Mouse (Mus musculus) erythroid progenitor cell, adult 5-6 weeks (primary cell): ENCODE results near the gene Setdb2. TPM values are rescaled to one million over a fixed set of nuclear protein-coding genes. Genes with fewer than 3 reads are reported as not detected.
"Not testable (repeated sequence)": the region's sequence is repeated elsewhere in the genome, so short reads cannot be mapped to it uniquely, and the experiment has no call there.

Source experiments
- ATAC-seq: replicated peaks from 2 replicates; pipeline ENCODE4 v1.8.0; 2016; ENCODE audit warnings: moderate number of reproducible peaks, mild to moderate bottlenecking, moderate TSS enrichment, inconsistent platforms; ENCODE audit not compliant: poor library complexity, low FRiP score, severe bottlenecking
- total RNA-seq, 2 experiments: library from RNA; stranded (forward) in 1 of 2; stranded (reverse) in 1 of 2; fragments of 150-400 nt in 1 of 2; fragments of 186-747, 209-891 nt in 1 of 2; gene quantifications; 2 replicates each; pipeline versions ENCODE4 v1.2.3 to v1.2.4; 2015 to 2017; ENCODE audit warnings: low replicate concordance in 2 of 2

The Setdb2 gene
- total RNA-seq (2015; ENCODE audit: low replicate concordance) (31.0 and 37.5 TPM in 2 replicates), total RNA-seq (2017; ENCODE audit: low replicate concordance) (16.6 and 26.7 TPM in 2 replicates)

GRCm38 (mm10) chr14:59440558-59441471 lies at the start of gene Setdb2, which contains the start of gene Cab39l:
Gene Setdb2, minus strand, starts transcription at chr14:59440884.
Gene Cab39l, plus strand, starts transcription at chr14:59440972.
- peak; percentile 97 for ATAC-seq

- ATAC-seq: no peak
Observed at GRCm38 (mm10) chr14:59485247-59485810, 44.6 kb upstream of the Setdb2 start.

- ATAC-seq: no peak
Observed at GRCm38 (mm10) chr14:59478699-59479098, 38.0 kb upstream of the Setdb2 start.

- ATAC-seq: 0 out of 2 replicates have a peak, but pooled peaks have one; percentile 14
Observed at GRCm38 (mm10) chr14:59470781-59471180, 30.1 kb upstream of the Setdb2 start.

- ATAC-seq: no peak
Observed at GRCm38 (mm10) chr14:59467798-59468197, 27.1 kb upstream of the Setdb2 start.

- no peak for ATAC-seq
Observed at GRCm38 (mm10) chr14:59466503-59466902, 25.8 kb upstream of the Setdb2 start.

- no peak for ATAC-seq
Observed at GRCm38 (mm10) chr14:59447981-59448380, 7.3 kb upstream of the Setdb2 start.

- ATAC-seq: no peak
Observed at GRCm38 (mm10) chr14:59445421-59445820, 4.7 kb upstream of the Setdb2 start.

- ATAC-seq: no peak
Observed at GRCm38 (mm10) chr14:59441472-59441805, 755 bp upstream of the Setdb2 start.

GRCm38 (mm10) chr14:59440039-59440438 lies 645 bp downstream of the Setdb2 start:
- ATAC-seq: peak; percentile 21; the same call in 1 of the 2 replicates

- ATAC-seq: no peak
Observed at GRCm38 (mm10) chr14:59438505-59438904, 2.2 kb downstream of the Setdb2 start.

- no peak for ATAC-seq
Observed at GRCm38 (mm10) chr14:59437398-59437797, 3.3 kb downstream of the Setdb2 start.

GRCm38 (mm10) chr14:59435206-59435605 lies 5.5 kb downstream of the Setdb2 start:
- ATAC-seq: no peak

- ATAC-seq: no peak
Observed at GRCm38 (mm10) chr14:59433902-59434301, 6.8 kb downstream of the Setdb2 start.

- ATAC-seq: no peak
Observed at GRCm38 (mm10) chr14:59430556-59430955, 10.1 kb downstream of the Setdb2 start.

- no peak for ATAC-seq
Observed at GRCm38 (mm10) chr14:59422912-59423663, 17.6 kb downstream of the Setdb2 start.

- no peak for ATAC-seq
Observed at GRCm38 (mm10) chr14:59418171-59418570, 22.5 kb downstream of the Setdb2 start.

GRCm38 (mm10) chr14:59414979-59415378 lies 25.7 kb downstream of the Setdb2 start:
- ATAC-seq: not testable (repeated sequence)

GRCm38 (mm10) chr14:59396999-59397398 lies 43.7 kb downstream of the Setdb2 start:
- ATAC-seq: no peak

- ATAC-seq: no peak
Observed at GRCm38 (mm10) chr14:59395281-59395680, 45.4 kb downstream of the Setdb2 start, which contains the start of gene Phf11c. Gene Phf11c, minus strand, starts transcription at chr14:59395381.
